Mouse (Mus musculus): ENCODE results near the gene Igdcc4. TPM values are rescaled to one million over a fixed set of nuclear protein-coding genes. Genes with fewer than 3 reads are reported as not detected.

The Igdcc4 gene
- total and polyA plus RNA-seq, 3 experiments: under 0.01 to 0.14 TPM; not detected in 1

DNA sequence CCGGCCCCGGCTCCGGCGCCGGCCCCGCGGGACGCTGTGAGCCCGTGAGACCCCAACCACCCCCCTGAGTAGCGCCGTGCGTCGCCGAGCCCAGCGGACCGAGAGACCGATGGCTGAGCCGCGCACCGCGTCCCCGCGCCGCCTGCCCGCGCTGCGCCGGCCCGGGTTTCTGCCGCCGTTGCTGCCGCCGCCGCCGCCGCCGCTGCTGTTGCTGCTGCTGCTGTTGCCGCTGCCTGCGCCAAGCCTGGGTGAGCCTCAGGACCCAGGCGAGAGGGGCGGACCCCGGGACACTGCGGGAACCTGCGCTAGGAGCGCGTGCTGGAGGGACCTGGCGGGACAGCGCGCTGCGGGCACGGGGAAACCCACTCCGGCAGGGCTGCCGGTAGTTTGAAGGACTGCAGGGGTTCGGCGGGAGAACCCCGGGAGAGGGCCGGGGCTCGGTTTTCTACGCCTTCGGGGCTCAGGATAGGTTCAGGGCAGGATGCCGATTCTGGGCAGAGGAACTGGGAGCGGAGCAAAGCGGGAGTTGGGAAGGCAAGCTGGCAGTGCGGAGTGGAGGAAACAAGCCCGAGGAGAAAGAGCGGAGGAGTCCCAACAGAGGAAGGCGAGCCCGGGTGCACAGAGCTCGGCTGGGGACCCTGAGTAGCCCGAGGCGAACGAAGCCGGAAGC, 40.2 kb downstream of the Igdcc4 start:
- H3K27ac ChIP-seq (ENCODE audit: control insufficient read depth, low read depth, low read length): no peak overlapping the region
- TF ChIP-seq EP300 (IDR thresholded peaks at IDR 0.05; ENCODE audit: low read depth in 1 of 2, low read length in 2 of 2) (no peak), NELFE (IDR thresholded peaks at IDR 0.05; ENCODE audit: low read depth, low read length) (no peak), GATA1 (IDR thresholded peaks at IDR 0.05; ENCODE audit: low read depth, low read length) (no peak), POLR2AphosphoS5 (IDR thresholded peaks at IDR 0.05; ENCODE audit: borderline replicate concordance, low read depth, low read length) (no peak), GABPA (IDR thresholded peaks at IDR 0.05; ENCODE audit: low read depth, low read length) (no peak), ZNF384 (IDR thresholded peaks at IDR 0.05; ENCODE audit: low read depth, low read length) (no peak), MAZ (IDR thresholded peaks at IDR 0.05; ENCODE audit: low read depth, low read length) (no peak), NRF1 (IDR thresholded peaks at IDR 0.05; ENCODE audit: insufficient read depth, low read depth, low read length, poor library complexity, severe bottlenecking) (no peak), ZKSCAN1 (IDR thresholded peaks at IDR 0.05; ENCODE audit: low read depth, low read length) (no peak), CHD1 (IDR thresholded peaks at IDR 0.05; ENCODE audit: low read depth, low read length) (no peak), SIN3A (IDR thresholded peaks at IDR 0.05; ENCODE audit: low read length) (no peak), KAT2A (conservative IDR thresholded peaks at IDR 0.05; ENCODE audit: low read depth, low read length) (no peak), MXI1 (IDR thresholded peaks at IDR 0.05; ENCODE audit: low read depth, low read length) (no peak), E2F4 (IDR thresholded peaks at IDR 0.05; ENCODE audit: borderline replicate concordance, low read depth, low read length) (no peak)
- H3K4me1 ChIP-seq (ENCODE audit: control insufficient read depth in 1 of 2, insufficient read depth in 2 of 2, low read length in 2 of 2): no peaks in the 10 kb centered on the region
- no peak for DNase-seq (ENCODE audit: low read depth, low spot score)
- no peak overlapping the region for H3K9ac ChIP-seq (ENCODE audit: control insufficient read depth, low read depth, low read length, poor library complexity, severe bottlenecking)
- H3K9me3 ChIP-seq (replicated peaks; ENCODE audit: insufficient read depth, low read length): no peaks in the 10 kb centered on the region
- H3K27me3 ChIP-seq (ENCODE audit: control insufficient read depth in 1 of 2, insufficient read depth in 2 of 2, low read length in 2 of 2): peaks cover 0 to 1% of the 10 kb centered on the region in 2 experiments; a peak in 1 of 4 replicates
- H3K4me3 ChIP-seq (ENCODE audit: control insufficient read depth in 1 of 2, insufficient read depth in 1 of 2, low read depth in 2 of 2, low read length in 2 of 2): no peak overlapping the region
- H3K36me3 ChIP-seq (ENCODE audit: control insufficient read depth in 1 of 2, insufficient read depth in 2 of 2, low read length in 2 of 2): 0 out of 4 replicates have a peak, but pooled peaks cover 0 to 2% of the 10 kb centered on the region in 2 experiments
- H3K79me2 ChIP-seq (ENCODE audit: control insufficient read depth, insufficient read depth, low read length, poor library complexity): no peaks in the 10 kb centered on the region

DNA sequence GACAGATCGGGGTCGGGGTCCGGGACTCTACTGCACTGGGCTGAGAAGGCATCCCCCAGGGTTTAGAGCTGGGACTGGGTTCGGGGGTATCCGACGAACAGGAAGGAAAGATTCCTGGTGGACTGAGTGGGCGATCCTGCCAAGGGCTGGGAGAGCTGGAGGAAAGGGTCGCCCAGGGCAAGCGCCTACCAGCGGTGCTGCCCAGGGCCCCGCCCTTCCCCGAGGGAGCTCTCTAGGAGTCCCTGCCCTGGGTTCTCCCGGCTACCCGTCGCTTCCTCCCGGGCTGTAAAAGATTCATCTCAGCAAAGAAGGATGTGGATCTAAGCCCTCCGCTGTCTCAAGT, 40.7 kb downstream of the Igdcc4 start:
- TF ChIP-seq POLR2AphosphoS2 (IDR thresholded peaks at IDR 0.05; ENCODE audit: low read length) (no peak), MAX (IDR thresholded peaks at IDR 0.05; ENCODE audit: low read length) (no peak), CHD2 (IDR thresholded peaks at IDR 0.05; ENCODE audit: low read length) (no peak), TAL1 (IDR thresholded peaks at IDR 0.05; ENCODE audit: low read length) (no peak), BHLHE40 (IDR thresholded peaks at IDR 0.05; ENCODE audit: borderline replicate concordance, low read depth, low read length) (no peak), ZNF384 (IDR thresholded peaks at IDR 0.05; ENCODE audit: low read depth, low read length) (no peak), CTCF (IDR thresholded peaks at IDR 0.05 in 2 of 3, conservative IDR thresholded peaks at IDR 0.05 in 1 of 3; ENCODE audit: control insufficient read depth in 1 of 3, insufficient read depth in 1 of 3, low read depth in 2 of 3, low read length in 3 of 3, poor library complexity in 1 of 3, severe bottlenecking in 1 of 3) (no peak), MXI1 (IDR thresholded peaks at IDR 0.05; ENCODE audit: low read depth, low read length) (no peak), NELFE (IDR thresholded peaks at IDR 0.05; ENCODE audit: low read depth, low read length) (no peak), ZKSCAN1 (IDR thresholded peaks at IDR 0.05; ENCODE audit: low read depth, low read length) (no peak), GATA1 (IDR thresholded peaks at IDR 0.05; ENCODE audit: low read depth, low read length) (no peak), MAZ (IDR thresholded peaks at IDR 0.05; ENCODE audit: low read depth, low read length) (no peak), GABPA (IDR thresholded peaks at IDR 0.05; ENCODE audit: low read depth, low read length) (no peak), NRF1 (IDR thresholded peaks at IDR 0.05; ENCODE audit: insufficient read depth, low read depth, low read length, poor library complexity, severe bottlenecking) (no peak), ETS1 (IDR thresholded peaks at IDR 0.05; ENCODE audit: low read depth, low read length) (no peak)
- peaks cover 0 to 1% of the 10 kb centered on the region in 2 experiments; a peak in 1 of 4 replicates for H3K27me3 ChIP-seq (ENCODE audit: control insufficient read depth in 1 of 2, insufficient read depth in 2 of 2, low read length in 2 of 2)
- H3K9ac ChIP-seq (ENCODE audit: control insufficient read depth, low read depth, low read length, poor library complexity, severe bottlenecking): no peak overlapping the region
- no peak overlapping the region for H3K27ac ChIP-seq (ENCODE audit: control insufficient read depth, low read depth, low read length)
- no peaks in the 10 kb centered on the region for H3K4me1 ChIP-seq (ENCODE audit: control insufficient read depth in 1 of 2, insufficient read depth in 2 of 2, low read length in 2 of 2)
- no peak for DNase-seq (ENCODE audit: low read depth, low spot score)
- H3K36me3 ChIP-seq (ENCODE audit: control insufficient read depth in 1 of 2, insufficient read depth in 2 of 2, low read length in 2 of 2): 0 out of 4 replicates have a peak, but pooled peaks cover 0 to 2% of the 10 kb centered on the region in 2 experiments
- no peaks in the 10 kb centered on the region for H3K9me3 ChIP-seq (replicated peaks; ENCODE audit: insufficient read depth, low read length)
- H3K79me2 ChIP-seq (ENCODE audit: control insufficient read depth, insufficient read depth, low read length, poor library complexity): no peaks in the 10 kb centered on the region
- no peak overlapping the region for H3K4me3 ChIP-seq (ENCODE audit: control insufficient read depth in 1 of 2, insufficient read depth in 1 of 2, low read depth in 2 of 2, low read length in 2 of 2)
